Mouse (Mus musculus) CH12.LX (cell line): ENCODE data around the gene Tmem186. TPM values are rescaled to one million over a fixed set of nuclear protein-coding genes. Genes with fewer than 3 reads are reported as not detected.

Source experiments
- DNase-seq: peaks from one replicate; pipeline ENCODE4 v3.0.0-alpha.2; 2013; ENCODE audit errors: extremely low read depth
- H3K27ac ChIP-seq: 2 replicates; pipeline ENCODE4 v1.5.1; 2012; ENCODE audit warnings: low read depth, mild to moderate bottlenecking, control low read depth, moderate library complexity; ENCODE audit not compliant: insufficient read depth
- H3K27me3 ChIP-seq: replicated peaks from 2 replicates; pipeline ENCODE3; 2012; ENCODE audit warnings: inconsistent platforms
- H3K36me3 ChIP-seq, 2 experiments: replicated peaks in 1 of 2; 2 replicates each; pipeline versions ENCODE3 to v1.6.1; 2012; ENCODE audit warnings: inconsistent platforms in 1 of 2, low read length in 1 of 2, mild to moderate bottlenecking in 1 of 2, mixed read lengths in 1 of 2, moderate library complexity in 1 of 2; ENCODE audit not compliant: control insufficient read depth in 1 of 2, insufficient read depth in 1 of 2
- H3K4me1 ChIP-seq, 2 experiments: 2 replicates each; pipeline ENCODE4 v1.6.1; 2012; ENCODE audit warnings: inconsistent platforms in 1 of 2, moderate library complexity in 1 of 2; ENCODE audit not compliant: insufficient read depth in 2 of 2, control insufficient read depth in 1 of 2
- H3K4me2 ChIP-seq: 2 replicates; pipeline ENCODE4 v1.6.1; 2012; ENCODE audit warnings: low read depth, mild to moderate bottlenecking, control low read depth; ENCODE audit not compliant: poor library complexity, insufficient read depth, severe bottlenecking
- H3K4me3 ChIP-seq, 3 experiments: fragments of 150-350 bp in 1 of 3; sonication (generic) in 1 of 3; replicated peaks in 1 of 3; 2 replicates each; pipeline versions ENCODE3 to v1.5.1; 2011 to 2012; ENCODE audit warnings: low read depth in 2 of 3, low read length in 2 of 3, mild to moderate bottlenecking in 2 of 3, moderate library complexity in 2 of 3, control low read depth in 1 of 3, improper control_type of control experiment in 1 of 3, inconsistent platforms in 1 of 3, mixed read lengths in 1 of 3; ENCODE audit not compliant: poor library complexity in 1 of 3
- H3K79me2 ChIP-seq: replicated peaks from 2 replicates; pipeline ENCODE4 v1.6.1; 2012; ENCODE audit warnings: mild to moderate bottlenecking, moderate library complexity; ENCODE audit not compliant: control insufficient read depth, poor library complexity, insufficient read depth, severe bottlenecking; ENCODE audit errors: extremely low read depth
- H3K9ac ChIP-seq: 2 replicates; pipeline ENCODE4 v1.6.1; 2012; ENCODE audit warnings: low read depth, mild to moderate bottlenecking, control low read depth, moderate library complexity; ENCODE audit not compliant: insufficient read depth
- H3K9me3 ChIP-seq: replicated peaks from 2 replicates; pipeline ENCODE3; 2012; ENCODE audit warnings: low read length, inconsistent platforms, mixed read lengths
- E2F4 ChIP-seq: IDR thresholded peaks from 2 replicates; pipeline ENCODE4 v1.6.1; 2011; ENCODE audit warnings: low read depth, low read length, improper control_type of control experiment; ENCODE audit not compliant: insufficient replicate concordance
- GABPA ChIP-seq: IDR thresholded peaks from 2 replicates; pipeline ENCODE4 v1.6.1; 2012; ENCODE audit warnings: low read depth, low read length, improper control_type of control experiment, inconsistent platforms; ENCODE audit not compliant: insufficient replicate concordance
- HCFC1 ChIP-seq: IDR thresholded peaks from 2 replicates; pipeline ENCODE4 v1.6.1; 2012; ENCODE audit warnings: low read depth, mild to moderate bottlenecking, inconsistent platforms, low read length, improper control_type of control experiment
- MEF2A ChIP-seq: IDR thresholded peaks from 2 replicates; pipeline ENCODE4 v1.6.1; 2014; ENCODE audit warnings: low read depth, mild to moderate bottlenecking, inconsistent platforms, low read length, improper control_type of control experiment, borderline replicate concordance
- MYC ChIP-seq: IDR thresholded peaks from 2 replicates; pipeline ENCODE4 v1.6.1; 2011; ENCODE audit warnings: low read depth, mild to moderate bottlenecking, improper control_type of control experiment, low read length
- NELFE ChIP-seq: IDR thresholded peaks from 2 replicates; pipeline ENCODE4 v1.6.1; 2011; ENCODE audit warnings: low read depth, low read length, improper control_type of control experiment
- RAD21 ChIP-seq: IDR thresholded peaks from 2 replicates; pipeline ENCODE4 v1.6.1; 2011; ENCODE audit warnings: low read depth, mild to moderate bottlenecking, low read length, improper control_type of control experiment, moderate library complexity
- SIN3A ChIP-seq: IDR thresholded peaks from 2 replicates; pipeline ENCODE4 v1.6.1; 2012; ENCODE audit warnings: low read length, improper control_type of control experiment, inconsistent platforms
- TBP ChIP-seq: conservative IDR thresholded peaks from 2 replicates; pipeline ENCODE4 v1.6.1; 2011; ENCODE audit warnings: low read depth, low read length, improper control_type of control experiment
- USF1 ChIP-seq: IDR thresholded peaks from 2 replicates; pipeline ENCODE4 v1.6.1; 2014; ENCODE audit warnings: low read depth, mild to moderate bottlenecking, inconsistent platforms, low read length, improper control_type of control experiment
- ZC3H11A ChIP-seq: IDR thresholded peaks from 2 replicates; pipeline ENCODE4 v1.6.1; 2012; ENCODE audit warnings: low read depth, mild to moderate bottlenecking, inconsistent platforms, low read length, improper control_type of control experiment
- ZKSCAN1 ChIP-seq: IDR thresholded peaks from 2 replicates; pipeline ENCODE4 v1.6.1; 2012; ENCODE audit warnings: low read depth, inconsistent platforms, low read length, improper control_type of control experiment, borderline replicate concordance
- dilution Hi-C: fragments of 300-500 bp; cut with MboI; formaldehyde crosslinking; loops from 2 replicates; pipeline ENCODE4 v1.14.3; 2020; ENCODE audit warnings: low sequenced_read_pairs; ENCODE audit not compliant: extremely low pct_unique_long_range_greater_than_20kb, extremely low pct_ligation_motif_present
- in situ Hi-C: fragments of 300-500 bp; cut with MboI; formaldehyde crosslinking; loops from 3 replicates; pipeline ENCODE4 v1.14.3; 2019; ENCODE audit warnings: low sequenced_read_pairs, low pct_ligation_motif_present, low pct_unique_long_range_greater_than_20kb, mixed read lengths
- polyA plus RNA-seq: library from polyadenylated mRNA; unstranded; fragments of >175 nt; gene quantifications from 2 replicates; pipeline ENCODE4 v1.2.1, GENCODE M21; 2012; ENCODE audit warnings: low read depth; ENCODE audit not compliant: insufficient read length
- total RNA-seq, 2 experiments: library from RNA; depleted of rRNA; stranded (reverse); fragments of 300-350 nt in 1 of 2; fragments of >200 nt in 1 of 2; gene quantifications; 2 replicates each; pipeline ENCODE4 v1.2.3; 2012 to 2014

Tmem186 gene
- total and polyA plus RNA-seq, 3 experiments, result 19.7 to 22.2 (median 21.9) TPM

DNA sequence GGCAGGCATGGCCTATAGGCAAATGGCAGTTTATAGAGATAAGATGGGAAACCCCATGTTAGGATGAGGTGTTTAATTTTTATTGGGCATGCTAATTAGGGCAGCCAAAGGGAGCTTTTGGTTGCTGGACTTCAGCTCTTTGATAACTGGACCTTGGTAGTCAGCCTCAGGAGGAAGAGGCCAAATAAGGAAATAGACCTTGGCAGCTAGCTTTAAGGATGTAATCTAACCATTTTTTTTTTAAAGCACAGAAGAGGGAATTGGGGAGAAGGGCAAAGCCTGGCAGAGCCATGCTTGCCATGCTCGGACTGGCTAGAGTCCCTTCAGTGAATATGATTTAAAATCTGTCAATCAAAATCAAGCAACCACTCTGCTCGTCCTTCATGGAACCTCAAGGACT is 7.1 kb downstream of the Tmem186 start:
- in situ Hi-C loops, result no loop called here
- peaks cover 3 to 38% of the 10 kb centered on the region in 2 experiments; a peak in 3 of 4 replicates for H3K4me1 ChIP-seq
- H3K36me3 ChIP-seq, result peaks cover 32 to 63% of the 10 kb centered on the region in 2 experiments
- H3K27ac ChIP-seq, result no peak overlapping the region
- no peaks in the 10 kb centered on the region for H3K9me3 ChIP-seq
- no peak overlapping the region for H3K9ac ChIP-seq
- TF ChIP-seq USF1 (no peak), ZC3H11A (no peak)
- TF ChIP-seq, all 38 proteins: peak for 0
- Histone ChIP-seq H3K79me2 (peaks cover 8% of the 10 kb centered on the region), H3K4me2 (no peak overlapping the region), H3K27me3 (no peaks in the 10 kb centered on the region), H3K4me3 (no peak overlapping the region)
- dilution Hi-C loops, result no loop called here
- no peak for DNase-seq

DNA sequence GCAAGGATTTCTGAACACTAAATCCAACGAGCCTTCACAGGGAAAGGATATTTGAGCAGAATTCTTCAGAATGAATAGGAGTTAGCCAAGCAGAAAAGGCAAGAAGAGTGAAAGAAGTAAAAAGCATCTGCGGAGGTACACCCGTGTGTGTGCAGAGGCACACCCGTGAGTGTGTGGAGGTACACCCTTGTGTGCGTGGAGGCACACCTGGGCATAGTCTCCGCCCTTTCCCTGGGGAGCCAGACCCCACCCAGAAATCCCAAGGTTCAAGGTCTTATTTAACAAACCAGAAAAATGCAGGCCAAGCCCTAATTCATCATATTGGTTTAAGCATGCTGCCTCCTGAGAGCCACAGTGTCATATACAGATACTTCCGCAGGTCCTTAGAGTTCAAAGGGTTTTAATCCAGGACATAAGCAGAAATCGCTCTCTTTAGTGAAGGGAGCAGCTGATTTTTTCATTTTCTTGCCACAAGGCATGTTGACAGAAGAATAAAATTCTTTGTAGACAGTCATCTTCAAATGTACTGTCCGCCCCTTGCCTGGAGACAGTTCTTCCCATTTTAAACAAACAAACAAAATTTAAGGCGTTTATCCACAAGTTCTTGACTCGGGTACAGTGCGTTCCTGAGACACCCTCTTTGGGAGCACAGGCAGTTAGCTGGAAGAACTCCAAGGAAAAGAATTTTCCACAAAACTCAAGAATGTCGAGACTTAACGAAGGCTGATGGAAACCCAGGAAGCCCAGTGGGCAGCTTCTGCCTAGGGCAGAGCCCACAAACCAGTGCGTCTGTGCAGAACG is 17.0 kb downstream of the Tmem186 start:
- Histone ChIP-seq H3K4me1 (no peaks in the 10 kb centered on the region), H3K9me3 (no peaks in the 10 kb centered on the region), H3K9ac (no peak overlapping the region), H3K36me3 (no peaks in the 10 kb centered on the region), H3K4me2 (no peak overlapping the region), H3K4me3 (no peak overlapping the region), H3K79me2 (no peaks in the 10 kb centered on the region), H3K27me3 (peaks cover 4% of the 10 kb centered on the region), H3K27ac (no peak overlapping the region)
- in situ Hi-C loops, result no loop called here
- dilution Hi-C loops, result no loop called here
- DNase-seq, result no peak
- no peak for TF ChIP-seq ZKSCAN1
- TF ChIP-seq E2F4, result no peak
- TF ChIP-seq HCFC1, result no peak
- TF ChIP-seq MEF2A, result no peak
- TF ChIP-seq SIN3A, result no peak
- no peak for TF ChIP-seq TBP
- TF ChIP-seq NELFE, result no peak
- no peak for TF ChIP-seq GABPA
- no peak for TF ChIP-seq RAD21

DNA sequence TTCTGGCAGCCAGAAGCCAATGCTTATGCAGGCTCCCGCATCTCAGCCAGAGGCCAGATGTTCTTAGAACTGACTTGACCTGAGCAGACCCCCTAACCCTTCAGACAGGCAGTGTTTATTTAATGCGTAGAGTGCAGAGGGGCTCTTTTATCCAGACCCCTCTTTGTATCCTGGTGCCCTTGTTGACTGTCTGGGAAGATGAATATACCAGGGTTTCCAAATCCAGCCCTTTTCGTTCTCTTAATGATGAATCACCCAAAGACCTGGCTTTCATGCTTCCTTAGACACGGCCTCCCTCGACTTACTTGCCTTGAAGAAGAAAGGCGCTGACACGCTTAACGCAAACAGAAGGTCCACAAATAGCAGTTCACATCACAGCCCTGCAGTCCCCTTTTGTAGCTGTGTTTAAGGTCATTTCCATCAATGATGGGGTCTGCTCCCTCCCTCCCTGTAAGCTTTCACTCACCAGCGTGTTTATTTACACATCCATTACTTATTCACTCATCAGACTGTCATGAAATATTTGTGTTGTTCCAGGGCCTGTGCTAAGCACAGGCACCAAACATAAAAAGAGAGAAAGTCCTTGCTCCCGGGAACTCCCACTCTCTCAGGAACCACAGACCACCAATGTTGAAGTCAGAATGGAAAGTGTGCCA is 17.7 kb downstream of the Tmem186 start:
- no peak for TF ChIP-seq MYC
- Histone ChIP-seq H3K4me1 (no peaks in the 10 kb centered on the region), H3K9ac (no peak overlapping the region), H3K9me3 (no peaks in the 10 kb centered on the region), H3K4me3 (no peak overlapping the region), H3K27ac (no peak overlapping the region), H3K4me2 (no peak overlapping the region), H3K27me3 (peaks cover 4% of the 10 kb centered on the region), H3K36me3 (no peaks in the 10 kb centered on the region), H3K79me2 (no peaks in the 10 kb centered on the region)
- DNase-seq, result no peak
- in situ Hi-C loops (no loop called here), dilution Hi-C loops (no loop called here)
